25 mouse cellular contexts compared by ENCODE assay signal in genomic region chr10:88281699-88282098, GRCm38 (mm10).
"Had no signal": no experiment of that assay in that cellular context is flagged by ENCODE, and none has a peak within 500 bp of the region (broad histone marks: within the 10 kb centered on the region; RNA-seq: fewer than 3 reads in every experiment).

No protein-coding gene starts in this region.

- H3K36me3 ChIP-seq: heart, embryonic 10.5 days; heart, embryonic 13.5 days; heart, embryonic 15.5 days; hindbrain, embryonic 13.5 days; hindbrain, embryonic 15.5 days; kidney, embryonic 15.5 days; limb, embryonic 13.5 days; limb, embryonic 15.5 days had no signal

- H3K27me3 ChIP-seq: heart, embryonic 13.5 days; heart, embryonic 15.5 days; hindbrain, embryonic 13.5 days; hindbrain, embryonic 15.5 days; kidney, embryonic 15.5 days; limb, embryonic 13.5 days; limb, embryonic 15.5 days had no signal

- H3K4me2 ChIP-seq: heart, embryonic 13.5 days; heart, embryonic 15.5 days; hindbrain, embryonic 13.5 days; hindbrain, embryonic 15.5 days; kidney, embryonic 15.5 days; limb, embryonic 13.5 days; limb, embryonic 15.5 days had no signal

- H3K4me1 ChIP-seq: heart, embryonic 10.5 days; heart, embryonic 13.5 days; heart, embryonic 15.5 days; hindbrain, embryonic 13.5 days; hindbrain, embryonic 15.5 days; kidney, embryonic 15.5 days; limb, embryonic 13.5 days; limb, embryonic 15.5 days had no signal

- ATAC-seq: forebrain, postnatal 0 days; hindbrain, postnatal 0 days; intestine, embryonic 16.5 days had no signal

- H3K27ac ChIP-seq: heart, embryonic 10.5 days; heart, embryonic 13.5 days; heart, embryonic 15.5 days; hindbrain, embryonic 13.5 days; hindbrain, embryonic 15.5 days; hindbrain, postnatal 0 days; kidney, embryonic 15.5 days; kidney, postnatal 0 days; limb, embryonic 13.5 days; limb, embryonic 15.5 days had no signal

- H3K9ac ChIP-seq: forebrain, postnatal 0 days; heart, embryonic 13.5 days; heart, embryonic 15.5 days; hindbrain, embryonic 13.5 days; hindbrain, embryonic 15.5 days; kidney, embryonic 15.5 days; limb, embryonic 13.5 days; limb, embryonic 15.5 days had no signal

- H3K4me3 ChIP-seq: heart, embryonic 10.5 days; heart, embryonic 13.5 days; heart, embryonic 15.5 days; hindbrain, embryonic 13.5 days; hindbrain, embryonic 15.5 days; kidney, embryonic 15.5 days; limb, embryonic 13.5 days; limb, embryonic 15.5 days had no signal

- H3K9me3 ChIP-seq: heart, embryonic 10.5 days; heart, embryonic 13.5 days; heart, embryonic 15.5 days; hindbrain, embryonic 13.5 days; hindbrain, embryonic 15.5 days; kidney, embryonic 15.5 days; limb, embryonic 13.5 days; limb, embryonic 15.5 days had no signal

- DNase-seq: forebrain, postnatal 0 days; gastrocnemius, postnatal 14 days; gastrocnemius, postnatal 36 days; heart, adult 18-20 months; heart, postnatal 14 days; heart, postnatal 36 days; kidney, adult 11 months; kidney, adult 2 months; kidney, adult 9 months; kidney, postnatal 14 days; kidney, postnatal 36 days; layer of hippocampus, adult 9-11 months; layer of hippocampus, postnatal 36 days; left cerebral cortex, postnatal 4 days had no signal
